Mouse (Mus musculus) intestine, embryonic 14.5 days (tissue): ENCODE results near the gene Gjb4. TPM values are rescaled to one million over a fixed set of nuclear protein-coding genes. Genes with fewer than 3 reads are reported as not detected.

ENCODE experiments used
- ATAC-seq: fragments of 200-750 bp; cut with Nextera tagmentation; replicated peaks from 2 replicates; pipeline ENCODE4 v1.8.0; 2017; ENCODE audit warnings: low read depth, moderate number of reproducible peaks, moderate TSS enrichment, moderate library complexity; ENCODE audit not compliant: low FRiP score, low TSS enrichment
- DNase-seq: peaks from one replicate; pipeline ENCODE4 v3.0.0-alpha.2; 2018; ENCODE audit warnings: low spot score
- H3K27ac ChIP-seq: fragments of 300-500 bp; sonication (generic); 2 replicates; pipeline ENCODE4 v1.5.1; 2014; ENCODE audit warnings: low read depth, mild to moderate bottlenecking, control low read depth
- H3K27me3 ChIP-seq: fragments of 300-500 bp; sonication (generic); replicated peaks from 2 replicates; pipeline ENCODE4 v1.6.1; 2014; ENCODE audit warnings: low read length, control low read depth; ENCODE audit not compliant: control insufficient read depth, insufficient read depth
- H3K36me3 ChIP-seq: fragments of 300-500 bp; sonication (generic); 2 replicates; pipeline ENCODE4 v1.6.1; 2014; ENCODE audit warnings: low read length, control low read depth; ENCODE audit not compliant: control insufficient read depth, insufficient read depth
- H3K4me1 ChIP-seq: fragments of 300-500 bp; sonication (generic); replicated peaks from 2 replicates; pipeline ENCODE4 v1.6.1; 2014; ENCODE audit warnings: low read length, control low read depth, mixed read lengths; ENCODE audit not compliant: control insufficient read depth, insufficient read depth
- H3K4me2 ChIP-seq: fragments of 300-500 bp; sonication (generic); 2 replicates; pipeline ENCODE4 v1.6.1; 2014; ENCODE audit warnings: low read length
- H3K4me3 ChIP-seq: fragments of 300-500 bp; sonication (generic); 2 replicates; pipeline ENCODE4 v1.5.1; 2014; ENCODE audit warnings: low read depth, low read length, control low read depth, mixed read lengths
- H3K9ac ChIP-seq: fragments of 300-500 bp; sonication (generic); 2 replicates; pipeline ENCODE4 v1.6.1; 2014; ENCODE audit warnings: mild to moderate bottlenecking, low read length
- H3K9me3 ChIP-seq: fragments of 300-500 bp; sonication (generic); 2 replicates; pipeline ENCODE4 v1.6.1; 2016; ENCODE audit warnings: low read length, control low read depth; ENCODE audit not compliant: control insufficient read depth
- WGBS: fragments of 180-500 bp; shearing (Covaris S2); extraction: QIAGEN DNeasy Blood & Tissue Kit; methylation state at CpG from one replicate; pipeline ENCODE4 v1.1.7; 2014; 5-methylcytosine and 5-hydroxymethylcytosine counted together
- polyA plus RNA-seq: library from polyadenylated mRNA; unstranded; fragments of >200 nt; fragmentation: Nextera tagmentation; extraction: Ambion mirVana; gene quantifications from 2 replicates; pipeline ENCODE4 v1.2.1, GENCODE M21; 2014

Gjb4 gene
- polyA plus RNA-seq, 1 experiment from 2014 or later: not detected

DNA sequence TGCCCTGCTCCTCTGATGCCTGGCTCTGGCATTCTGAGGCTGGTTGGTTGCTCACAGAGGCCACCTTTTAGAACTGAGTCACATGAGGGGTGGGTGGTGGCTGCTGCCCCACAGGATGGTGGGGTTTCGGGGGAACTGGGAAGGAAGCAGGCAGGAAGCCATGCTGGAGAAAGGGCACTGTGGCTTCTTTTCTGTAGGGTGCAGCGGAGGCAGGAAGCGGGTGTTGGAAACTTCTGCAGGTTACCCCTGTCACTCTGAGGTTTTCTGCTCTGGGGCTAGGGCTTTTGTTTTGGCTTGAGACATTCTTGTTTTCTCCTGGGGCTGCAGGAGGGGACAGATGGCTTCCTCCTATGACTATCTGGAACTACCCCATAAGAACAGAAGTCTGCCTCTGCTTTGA, 8.6 kb upstream of the Gjb4 start:
- ATAC-seq: no peak
- H3K27ac ChIP-seq: no peak overlapping the region
- no peak overlapping the region for H3K4me2 ChIP-seq
- H3K4me3 ChIP-seq: no peak overlapping the region
- no peaks in the 10 kb centered on the region for H3K27me3 ChIP-seq
- no peak overlapping the region for H3K9ac ChIP-seq
- DNase-seq: no peak
- 83% methylated on average over 3 of the region's 3 CpGs for WGBS
- no peaks in the 10 kb centered on the region for H3K9me3 ChIP-seq
- H3K4me1 ChIP-seq: no peaks in the 10 kb centered on the region; the same call in 1 of the 2 replicates
- H3K36me3 ChIP-seq: no peaks in the 10 kb centered on the region

- no peaks in the 10 kb centered on the region for H3K36me3 ChIP-seq
- peaks cover 8% of the 10 kb centered on the region for H3K4me1 ChIP-seq
- no peak within 1 kb of the TSS for H3K27ac ChIP-seq
- 21% methylated on average over 5 of the region's 5 CpGs for WGBS
- no peak within 1 kb of the TSS for H3K9ac ChIP-seq
- H3K27me3 ChIP-seq: no peaks in the 10 kb centered on the region
- no peak within 1 kb of the TSS for H3K4me3 ChIP-seq
- H3K9me3 ChIP-seq: no peaks in the 10 kb centered on the region
- DNase-seq (no peak), ATAC-seq (peak; percentile 65; the same call in 1 of the 2 replicates)
- peak within 1 kb of the TSS; percentile 29 for H3K4me2 ChIP-seq
Measured at GRCm38 (mm10) chr4:127358018-127358417, 4.1 kb upstream of the Gjb4 start, which contains the start of gene Gjb5. Gene Gjb5, minus strand, starts transcription at chr4:127358181.

DNA sequence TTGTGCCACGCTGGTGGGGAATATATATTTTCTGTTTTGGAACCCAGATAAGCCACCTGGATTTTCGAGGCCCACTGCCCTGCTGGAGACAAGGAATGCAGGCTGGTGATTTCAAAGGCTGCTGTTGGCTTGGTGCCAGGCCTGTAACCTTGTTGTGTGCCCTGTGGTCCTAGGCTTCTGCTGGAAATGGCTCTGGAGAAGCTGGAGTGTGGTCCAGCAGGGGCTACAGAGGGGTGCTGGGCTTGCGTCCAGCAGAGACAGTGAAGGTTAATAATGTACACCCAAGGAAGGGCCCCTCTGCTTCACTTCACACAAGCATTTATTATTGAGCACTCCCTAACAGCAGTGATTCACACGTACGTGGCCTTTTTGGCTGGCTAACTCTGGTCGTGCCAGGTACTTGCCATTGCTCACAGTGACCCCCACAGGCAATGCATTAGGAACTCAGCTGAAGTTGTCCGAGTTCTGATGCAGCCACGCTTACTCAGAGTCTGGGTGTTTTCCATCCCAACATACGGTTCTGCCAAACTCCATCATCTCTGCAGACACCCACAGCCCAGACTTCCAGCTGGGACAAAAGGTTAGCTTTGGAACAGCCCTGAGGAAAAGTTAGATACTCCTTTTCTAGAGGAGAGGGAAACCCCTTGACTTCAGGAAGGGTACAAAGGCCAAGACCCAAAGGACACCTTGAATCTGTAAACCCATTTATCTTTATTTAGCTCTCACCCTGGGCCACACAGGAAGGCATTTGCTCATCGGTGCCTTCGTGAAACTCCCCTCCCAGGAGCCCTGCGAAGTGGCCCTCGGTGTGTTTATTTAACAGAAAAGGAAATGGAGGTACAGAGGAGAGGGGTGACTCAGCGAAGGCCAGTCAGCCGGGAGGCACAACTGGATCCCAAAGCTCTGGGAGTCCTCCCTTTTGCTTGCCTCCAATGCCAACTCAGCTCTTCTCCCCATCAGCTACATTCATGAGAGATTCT, 915 bp upstream of the Gjb4 start:
- no peak overlapping the region for H3K4me2 ChIP-seq
- H3K4me1 ChIP-seq: peaks cover 8% of the 10 kb centered on the region
- H3K27ac ChIP-seq: no peak overlapping the region
- ATAC-seq (no peak), DNase-seq (no peak)
- 39% methylated on average over 15 of the region's 15 CpGs for WGBS
- no peaks in the 10 kb centered on the region for H3K27me3 ChIP-seq
- no peak overlapping the region for H3K9ac ChIP-seq
- no peaks in the 10 kb centered on the region for H3K36me3 ChIP-seq
- no peaks in the 10 kb centered on the region for H3K9me3 ChIP-seq
- H3K4me3 ChIP-seq: no peak overlapping the region

DNA sequence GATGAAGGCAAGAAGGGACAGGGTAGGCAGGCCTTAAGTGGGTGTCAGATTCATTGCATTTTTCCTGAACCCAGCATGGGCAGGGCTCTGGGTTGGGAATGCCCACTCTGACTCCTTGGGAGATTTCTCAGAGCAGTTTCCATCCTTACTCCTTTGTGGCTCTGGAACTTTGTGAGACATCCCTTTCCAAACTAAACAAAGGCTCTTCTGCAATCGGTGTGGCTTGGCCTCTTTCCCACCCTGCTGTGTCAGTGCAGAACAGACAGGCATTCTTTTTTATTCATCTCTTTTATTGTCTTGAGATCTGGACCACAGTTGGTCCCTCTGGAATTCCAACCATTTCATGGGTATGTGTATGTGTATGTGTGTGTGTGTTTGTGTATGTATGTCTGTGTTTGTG, 1.3 kb downstream of the Gjb4 start:
- no peak overlapping the region for H3K4me3 ChIP-seq
- H3K27ac ChIP-seq: no peak overlapping the region
- no peaks in the 10 kb centered on the region for H3K27me3 ChIP-seq
- DNase-seq (no peak), ATAC-seq (no peak)
- no peak overlapping the region for H3K4me2 ChIP-seq
- H3K36me3 ChIP-seq: no peaks in the 10 kb centered on the region
- 28% methylated on average over 1 of the region's 1 CpGs for WGBS
- H3K4me1 ChIP-seq: peaks cover 8% of the 10 kb centered on the region
- H3K9me3 ChIP-seq: no peaks in the 10 kb centered on the region
- H3K9ac ChIP-seq: no peak overlapping the region

DNA sequence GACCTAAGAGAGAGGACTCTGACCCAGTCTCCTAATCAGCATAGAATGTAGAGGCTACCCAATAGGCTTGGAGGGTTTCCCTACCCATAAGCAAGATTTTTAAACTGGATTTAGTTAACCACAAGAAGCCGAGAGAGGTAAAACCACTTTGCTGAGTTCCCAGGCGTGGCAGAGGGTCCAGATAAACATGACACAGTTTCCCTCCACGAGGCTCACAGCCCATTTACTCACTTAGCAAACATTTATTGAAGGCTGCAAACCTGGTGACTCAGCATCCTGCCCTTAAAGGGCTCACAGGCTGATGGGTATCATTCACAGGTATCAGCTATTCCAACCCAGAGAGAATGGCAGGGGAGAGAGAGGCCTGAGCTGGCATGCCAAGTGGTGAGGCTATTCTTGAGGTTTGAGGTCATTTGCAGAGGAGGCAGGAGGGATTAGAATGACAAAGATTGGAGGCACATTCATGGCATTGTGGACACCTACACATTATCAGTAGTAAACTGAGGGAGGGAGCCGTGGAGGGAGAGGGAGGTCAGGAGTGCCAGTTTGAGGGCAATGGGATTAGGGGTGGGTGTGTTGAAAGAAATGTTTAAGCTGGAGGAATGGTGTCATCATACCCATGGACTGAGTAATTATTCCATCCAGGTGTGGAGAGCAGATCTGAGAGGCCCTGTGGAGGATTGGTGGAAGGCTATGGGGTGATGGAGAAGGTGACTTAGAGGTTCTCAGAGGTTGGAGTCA, 4.2 kb downstream of the Gjb4 start:
- DNase-seq: no peak
- Histone ChIP-seq H3K9me3 (no peaks in the 10 kb centered on the region), H3K27me3 (no peaks in the 10 kb centered on the region), H3K4me3 (no peak overlapping the region), H3K4me1 (peaks cover 6% of the 10 kb centered on the region), H3K9ac (no peak overlapping the region), H3K36me3 (no peaks in the 10 kb centered on the region), H3K4me2 (no peak overlapping the region), H3K27ac (no peak overlapping the region)
- no peak for ATAC-seq
- WGBS: 57% methylated on average over 4 of the region's 4 CpGs

GRCm38 (mm10) chr4:127345000-127345399, 8.9 kb downstream of the Gjb4 start:
- H3K9ac ChIP-seq: no peak overlapping the region
- no peaks in the 10 kb centered on the region for H3K4me1 ChIP-seq
- WGBS: 82% methylated on average over 5 of the region's 5 CpGs
- no peaks in the 10 kb centered on the region for H3K27me3 ChIP-seq
- no peak for DNase-seq
- no peak overlapping the region for H3K27ac ChIP-seq
- no peaks in the 10 kb centered on the region for H3K9me3 ChIP-seq
- H3K4me2 ChIP-seq: no peak overlapping the region
- no peak for ATAC-seq
- H3K4me3 ChIP-seq: no peak overlapping the region
- no peaks in the 10 kb centered on the region for H3K36me3 ChIP-seq

DNA sequence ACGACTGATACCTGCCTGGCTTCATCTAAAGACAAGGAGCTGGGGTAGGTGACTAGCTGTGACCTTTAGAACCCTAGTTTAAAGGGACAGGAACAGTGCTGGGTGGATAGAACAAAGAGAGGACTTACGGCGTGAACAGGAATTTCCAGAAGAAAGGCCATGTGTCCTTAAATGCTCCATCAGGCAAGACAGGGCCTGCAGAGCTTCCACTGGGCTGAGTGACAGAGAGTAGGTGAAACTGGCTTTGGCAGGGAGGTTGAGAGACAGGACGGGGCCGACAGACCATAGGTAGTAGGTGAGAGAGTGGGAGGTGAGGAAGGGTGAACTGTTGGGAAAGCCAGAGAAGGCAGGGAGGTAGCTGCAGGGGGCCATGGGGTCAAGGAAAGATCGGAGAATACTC, 12.5 kb downstream of the Gjb4 start:
- no peaks in the 10 kb centered on the region for H3K27me3 ChIP-seq
- no peak overlapping the region for H3K9ac ChIP-seq
- no peak for ATAC-seq
- 42% methylated on average over 6 of the region's 6 CpGs for WGBS
- no peaks in the 10 kb centered on the region for H3K9me3 ChIP-seq
- H3K36me3 ChIP-seq: no peaks in the 10 kb centered on the region
- H3K4me1 ChIP-seq: no peaks in the 10 kb centered on the region
- H3K4me3 ChIP-seq: no peak overlapping the region
- no peak overlapping the region for H3K27ac ChIP-seq
- H3K4me2 ChIP-seq: no peak overlapping the region
- no peak for DNase-seq

GRCm38 (mm10) chr4:127337668-127338067, 16.2 kb downstream of the Gjb4 start:
- Histone ChIP-seq H3K27ac (no peak overlapping the region), H3K36me3 (no peaks in the 10 kb centered on the region), H3K4me2 (no peak overlapping the region), H3K9me3 (no peaks in the 10 kb centered on the region), H3K4me3 (no peak overlapping the region), H3K9ac (no peak overlapping the region), H3K27me3 (0 out of 2 replicates have a peak, but pooled peaks cover 7% of the 10 kb centered on the region), H3K4me1 (no peaks in the 10 kb centered on the region)
- DNase-seq (no peak), ATAC-seq (no peak)
- 75% methylated on average over 5 of the region's 5 CpGs for WGBS
